Mouse (Mus musculus): Measurements from ENCODE around the gene Nfatc2ip. TPM values are rescaled to one million over a fixed set of nuclear protein-coding genes. Genes with fewer than 3 reads are reported as not detected.

Nfatc2ip gene
- polyA plus RNA-seq, 1 experiment from 2014 or later = 2.0 TPM

DNA sequence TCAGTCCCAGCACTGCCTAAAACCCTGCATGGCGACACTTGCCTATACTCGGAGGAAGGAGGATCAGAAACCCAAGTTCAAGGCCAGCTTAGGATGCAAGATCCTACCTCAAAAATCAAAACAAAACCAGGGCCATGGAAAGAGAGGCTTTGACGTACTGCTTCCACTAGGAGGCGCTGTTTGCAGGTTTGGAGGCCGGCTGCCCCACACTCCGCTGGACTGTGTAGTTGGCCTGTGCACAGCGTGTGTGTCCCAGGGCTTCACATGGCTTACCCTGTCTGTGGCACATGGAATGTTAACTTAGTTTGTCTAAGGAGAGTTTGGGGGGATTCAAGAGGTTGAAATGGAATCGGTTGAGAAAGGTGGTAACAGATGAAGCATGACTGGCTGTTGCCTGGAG is 40.3 kb upstream of the Nfatc2ip start:
- no peak overlapping the region for H3K9ac ChIP-seq (ENCODE audit: low read depth, low read length)
- peak; percentile 94 for TF ChIP-seq CTCF (IDR thresholded peaks at IDR 0.05; ENCODE audit: low read depth)
- no peaks in the 10 kb centered on the region for H3K4me1 ChIP-seq (replicated peaks; ENCODE audit: insufficient read depth, low read length)
- no peak overlapping the region for H3K27ac ChIP-seq
- no peak overlapping the region for H3K4me2 ChIP-seq (ENCODE audit: low read length)
- no peak overlapping the region for H3K4me3 ChIP-seq (replicated peaks; ENCODE audit: low read depth, low read length)
- no peaks in the 10 kb centered on the region for H3K9me3 ChIP-seq (replicated peaks; ENCODE audit: low read length)
- 24% methylated on average over 8 of the region's 8 CpGs for WGBS
- ATAC-seq (replicated peaks; ENCODE audit: low FRiP score, low read depth) = peak; percentile 65; the same call in 1 of the 2 replicates
- H3K36me3 ChIP-seq (ENCODE audit: insufficient read depth, low read length) = no peaks in the 10 kb centered on the region
- no peaks in the 10 kb centered on the region for H3K27me3 ChIP-seq (ENCODE audit: insufficient read depth, low read length)
- DNase-seq (ENCODE audit: low spot score) = peak; percentile 86

DNA sequence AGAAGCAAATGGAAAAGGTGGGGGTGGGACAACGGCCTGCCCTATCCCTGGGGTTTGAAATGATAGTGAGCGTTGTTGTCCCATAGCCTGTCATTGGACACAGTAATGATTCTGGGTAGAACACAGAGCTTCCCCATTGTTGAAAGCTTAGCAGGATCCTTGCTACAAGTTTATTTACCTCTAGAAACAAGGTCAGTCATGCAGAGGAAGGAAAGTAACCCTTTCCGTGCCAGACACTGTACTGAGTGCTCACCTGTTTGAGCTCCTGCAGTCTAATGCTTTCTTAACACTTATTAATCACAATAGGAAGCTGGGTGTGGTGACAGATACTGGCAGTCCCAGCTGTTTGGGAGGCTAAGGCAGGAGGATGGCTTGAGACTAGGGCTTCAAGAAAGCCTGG is 39.3 kb upstream of the Nfatc2ip start:
- Histone ChIP-seq H3K4me3 (replicated peaks; ENCODE audit: low read depth, low read length) (no peak overlapping the region), H3K27ac (no peak overlapping the region), H3K9me3 (replicated peaks; ENCODE audit: low read length) (no peaks in the 10 kb centered on the region), H3K4me1 (replicated peaks; ENCODE audit: insufficient read depth, low read length) (no peaks in the 10 kb centered on the region), H3K36me3 (ENCODE audit: insufficient read depth, low read length) (no peaks in the 10 kb centered on the region), H3K4me2 (ENCODE audit: low read length) (no peak overlapping the region), H3K27me3 (ENCODE audit: insufficient read depth, low read length) (no peaks in the 10 kb centered on the region), H3K9ac (ENCODE audit: low read depth, low read length) (no peak overlapping the region)
- WGBS = 65% methylated on average over 3 of the region's 3 CpGs
- TF ChIP-seq CTCF (IDR thresholded peaks at IDR 0.05; ENCODE audit: low read depth) = no peak
- no peak for ATAC-seq (replicated peaks; ENCODE audit: low FRiP score, low read depth)
- DNase-seq (ENCODE audit: low spot score) = no peak

DNA sequence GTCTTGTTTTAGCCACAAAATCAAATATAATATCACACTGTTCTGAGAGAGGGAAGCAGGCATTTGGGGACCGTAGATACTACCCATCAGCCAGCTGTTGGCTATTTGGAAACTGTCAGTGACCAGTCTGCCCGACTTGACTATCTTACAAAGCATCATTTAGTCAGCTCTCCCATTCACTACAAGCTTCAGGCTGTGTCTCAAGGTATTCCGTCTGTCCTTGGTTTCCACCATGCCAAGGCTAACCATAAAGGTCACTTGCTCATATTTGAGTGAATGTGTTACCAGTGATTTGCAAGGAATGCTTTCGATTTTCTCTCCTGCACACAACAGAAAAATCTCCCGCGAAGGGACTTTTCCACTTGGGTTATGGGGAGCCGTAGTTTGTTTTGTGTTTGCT is 38.2 kb upstream of the Nfatc2ip start:
- H3K27ac ChIP-seq = no peak overlapping the region
- H3K9me3 ChIP-seq (replicated peaks; ENCODE audit: low read length) = no peaks in the 10 kb centered on the region
- no peaks in the 10 kb centered on the region for H3K27me3 ChIP-seq (ENCODE audit: insufficient read depth, low read length)
- ATAC-seq (replicated peaks; ENCODE audit: low FRiP score, low read depth) = no peak
- 74% methylated on average over 7 of the region's 7 CpGs for WGBS
- no peak overlapping the region for H3K4me3 ChIP-seq (replicated peaks; ENCODE audit: low read depth, low read length)
- no peak for TF ChIP-seq CTCF (IDR thresholded peaks at IDR 0.05; ENCODE audit: low read depth)
- H3K36me3 ChIP-seq (ENCODE audit: insufficient read depth, low read length) = no peaks in the 10 kb centered on the region
- H3K4me1 ChIP-seq (replicated peaks; ENCODE audit: insufficient read depth, low read length) = no peaks in the 10 kb centered on the region
- no peak overlapping the region for H3K9ac ChIP-seq (ENCODE audit: low read depth, low read length)
- H3K4me2 ChIP-seq (ENCODE audit: low read length) = no peak overlapping the region
- DNase-seq (ENCODE audit: low spot score) = no peak

DNA sequence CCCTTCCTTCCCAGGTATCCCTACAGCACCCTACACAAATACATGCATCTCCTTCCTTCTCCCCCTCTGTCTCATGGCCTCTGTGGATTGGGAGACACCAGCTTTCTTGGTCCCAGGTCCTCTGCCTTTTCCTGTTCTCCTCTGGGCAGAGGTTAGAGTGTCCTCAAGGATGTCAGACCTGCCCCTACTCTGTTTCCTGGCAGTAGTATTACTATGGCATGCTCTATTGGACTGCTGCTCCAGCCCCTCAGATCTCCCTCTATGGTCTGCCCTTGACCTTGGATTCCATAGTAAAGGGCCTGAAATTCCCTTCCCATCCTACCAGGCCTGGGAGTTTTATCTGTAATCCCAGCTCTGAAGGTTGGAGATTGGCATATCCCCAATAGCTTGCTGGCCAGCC is 33.6 kb upstream of the Nfatc2ip start:
- Histone ChIP-seq H3K9me3 (replicated peaks; ENCODE audit: low read length) (no peaks in the 10 kb centered on the region), H3K4me1 (replicated peaks; ENCODE audit: insufficient read depth, low read length) (peaks cover 4% of the 10 kb centered on the region; the same call in 1 of the 2 replicates), H3K36me3 (ENCODE audit: insufficient read depth, low read length) (no peaks in the 10 kb centered on the region), H3K27me3 (ENCODE audit: insufficient read depth, low read length) (no peaks in the 10 kb centered on the region), H3K4me3 (replicated peaks; ENCODE audit: low read depth, low read length) (no peak overlapping the region), H3K9ac (ENCODE audit: low read depth, low read length) (no peak overlapping the region), H3K27ac (no peak overlapping the region), H3K4me2 (ENCODE audit: low read length) (no peak overlapping the region)
- ATAC-seq (replicated peaks; ENCODE audit: low FRiP score, low read depth) = no peak
- TF ChIP-seq CTCF (IDR thresholded peaks at IDR 0.05; ENCODE audit: low read depth) = no peak
- DNase-seq (ENCODE audit: low spot score) = no peak

DNA sequence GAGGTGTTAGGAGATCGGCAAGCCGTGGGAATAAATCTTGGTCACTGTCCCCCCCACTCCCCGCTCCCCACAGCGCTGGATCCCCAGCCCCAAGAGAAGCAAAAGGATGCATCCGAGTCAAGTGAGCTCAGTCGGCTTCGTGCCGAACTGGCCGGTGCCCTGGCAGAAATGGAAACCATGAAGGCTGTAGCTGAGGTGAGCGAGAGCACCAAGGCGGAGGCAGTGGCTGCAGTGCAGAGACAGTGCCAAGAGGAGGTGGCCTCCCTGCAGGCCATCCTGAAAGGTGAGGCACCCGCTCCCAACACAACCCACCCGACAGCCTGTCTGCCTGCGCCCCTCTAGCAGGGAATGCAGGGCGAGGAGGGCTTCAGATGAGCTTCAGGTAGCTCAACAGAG is 33.0 kb upstream of the Nfatc2ip start:
- peak overlapping the region; percentile 73 for H3K9ac ChIP-seq (ENCODE audit: low read depth, low read length)
- no peaks in the 10 kb centered on the region for H3K27me3 ChIP-seq (ENCODE audit: insufficient read depth, low read length)
- peak; percentile 20 for ATAC-seq (replicated peaks; ENCODE audit: low FRiP score, low read depth)
- no peaks in the 10 kb centered on the region for H3K9me3 ChIP-seq (replicated peaks; ENCODE audit: low read length)
- peak overlapping the region; percentile 76 for H3K4me2 ChIP-seq (ENCODE audit: low read length)
- no peak for DNase-seq (ENCODE audit: low spot score)
- TF ChIP-seq CTCF (IDR thresholded peaks at IDR 0.05; ENCODE audit: low read depth) = no peak
- peaks cover 4% of the 10 kb centered on the region; the same call in 1 of the 2 replicates for H3K4me1 ChIP-seq (replicated peaks; ENCODE audit: insufficient read depth, low read length)
- H3K27ac ChIP-seq = peak overlapping the region; percentile 50; the same call in 1 of the 2 replicates
- H3K36me3 ChIP-seq (ENCODE audit: insufficient read depth, low read length) = no peaks in the 10 kb centered on the region
- 30% methylated on average over 15 of the region's 15 CpGs for WGBS
- H3K4me3 ChIP-seq (replicated peaks; ENCODE audit: low read depth, low read length) = peak overlapping the region; percentile 69

DNA sequence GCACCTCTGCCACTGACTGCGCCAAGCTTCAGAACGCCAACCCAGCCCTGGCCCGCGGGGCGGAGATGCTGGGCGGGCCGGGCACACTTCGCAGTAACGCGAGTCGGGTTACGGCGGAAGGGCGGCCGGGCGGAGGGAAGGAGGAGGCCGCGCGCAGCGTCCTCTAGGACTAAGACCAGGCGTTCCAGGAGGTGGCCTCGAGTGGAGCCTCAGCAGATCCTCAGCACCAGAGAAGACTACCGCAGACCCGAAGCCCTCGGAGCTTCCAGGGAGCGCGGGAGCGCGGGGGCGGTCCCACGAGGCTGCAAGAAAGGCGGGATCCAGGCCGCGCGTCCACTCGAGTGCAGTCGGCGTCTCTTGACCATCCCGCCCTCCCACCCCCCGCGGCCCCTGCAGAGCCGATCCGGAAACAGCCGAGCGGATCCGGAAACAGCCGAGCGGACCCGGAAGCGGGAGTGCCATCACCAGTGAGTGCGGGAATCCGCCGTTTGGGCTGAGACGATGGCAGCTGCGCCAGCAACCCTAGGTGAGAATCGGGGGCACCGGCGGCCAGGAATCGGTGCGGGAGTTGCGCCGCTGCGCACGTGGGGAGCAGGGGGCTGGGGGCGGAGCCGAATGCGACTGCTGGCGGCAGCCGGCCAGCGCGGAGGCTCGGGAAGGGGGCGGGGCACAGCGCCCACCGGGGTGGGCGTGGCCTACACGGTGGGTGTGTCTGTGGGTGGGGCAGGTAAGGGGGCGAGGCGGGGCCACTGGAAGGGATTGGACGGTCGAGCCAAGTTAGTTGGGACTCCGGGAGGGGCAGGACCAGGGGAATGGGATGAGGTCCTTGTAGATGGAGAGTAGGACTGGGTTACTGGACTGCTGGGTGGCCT is 32.3 kb upstream of the Nfatc2ip start, which contains the start of gene Rabep2:
Rabep2 (plus strand) TSS at position 129 of the 872 bp plus-strand sequence.
- 0% methylated on average over 80 of the region's 82 CpGs for WGBS
- Histone ChIP-seq H3K9ac (ENCODE audit: low read depth, low read length) (peak within 1 kb of the TSS; percentile 73), H3K4me3 (replicated peaks; ENCODE audit: low read depth, low read length) (peak within 1 kb of the TSS; percentile 69), H3K4me2 (ENCODE audit: low read length) (peak within 1 kb of the TSS; percentile 76), H3K4me1 (replicated peaks; ENCODE audit: insufficient read depth, low read length) (peaks cover 4% of the 10 kb centered on the region; the same call in 1 of the 2 replicates), H3K9me3 (replicated peaks; ENCODE audit: low read length) (no peaks in the 10 kb centered on the region), H3K27ac (peak within 1 kb of the TSS; percentile 95), H3K36me3 (ENCODE audit: insufficient read depth, low read length) (no peaks in the 10 kb centered on the region), H3K27me3 (ENCODE audit: insufficient read depth, low read length) (no peaks in the 10 kb centered on the region)
- ATAC-seq (replicated peaks; ENCODE audit: low FRiP score, low read depth) (peak; percentile 92), DNase-seq (ENCODE audit: low spot score) (peak; percentile 93)
- no peak for TF ChIP-seq CTCF (IDR thresholded peaks at IDR 0.05; ENCODE audit: low read depth)

All from kidney, postnatal 0 days (tissue).